Mouse (Mus musculus) liver, adult 2 months (tissue): ENCODE data around the gene Dhrs7b. TPM values are rescaled to one million over a fixed set of nuclear protein-coding genes. Genes with fewer than 3 reads are reported as not detected.

Experiments
- DNase-seq: peaks from one replicate; pipeline ENCODE4 v3.0.0-alpha.2; 2011; ENCODE audit warnings: low read depth, low spot score; ENCODE audit errors: extremely low read depth
- H3K27ac ChIP-seq: fragments of 200-500 bp; replicated peaks from 2 replicates; pipeline ENCODE4 v1.5.1; 2012; ENCODE audit warnings: low read depth, mild to moderate bottlenecking, control low read depth, inconsistent platforms, low read length; ENCODE audit not compliant: insufficient read depth
- H3K27me3 ChIP-seq: fragments of 200-500 bp; 2 replicates; pipeline ENCODE4 v1.6.1; 2012; ENCODE audit warnings: mild to moderate bottlenecking, moderate library complexity, low read length, inconsistent platforms; ENCODE audit not compliant: control insufficient read depth, insufficient read depth
- H3K36me3 ChIP-seq: fragments of 200-500 bp; 2 replicates; pipeline ENCODE4 v1.6.1; 2012; ENCODE audit warnings: low read length, inconsistent platforms; ENCODE audit not compliant: control insufficient read depth, insufficient read depth
- H3K4me1 ChIP-seq: fragments of 200-500 bp; 2 replicates; pipeline ENCODE4 v1.6.1; 2011; ENCODE audit warnings: low read length; ENCODE audit not compliant: control insufficient read depth, insufficient read depth
- H3K4me3 ChIP-seq: fragments of 200-500 bp; 2 replicates; pipeline ENCODE4 v1.5.1; 2011; ENCODE audit warnings: low read depth, mild to moderate bottlenecking, control low read depth, low read length, moderate library complexity; ENCODE audit not compliant: insufficient read depth
- H3K79me2 ChIP-seq: fragments of 200-500 bp; 2 replicates; pipeline ENCODE4 v1.6.1; 2012; ENCODE audit warnings: inconsistent platforms, mild to moderate bottlenecking, low read length, moderate library complexity; ENCODE audit not compliant: control insufficient read depth, insufficient read depth
- H3K9ac ChIP-seq: fragments of 200-500 bp; 2 replicates; pipeline ENCODE4 v1.6.1; 2012; ENCODE audit warnings: low read depth, mild to moderate bottlenecking, control low read depth, inconsistent platforms, low read length
- CTCF ChIP-seq: fragments of 200-500 bp; IDR thresholded peaks from 2 replicates; pipeline ENCODE4 v1.5.1; 2011; ENCODE audit warnings: low read depth, low read length, control low read depth
- POLR2A ChIP-seq: fragments of 200-500 bp; IDR thresholded peaks from 2 replicates; pipeline ENCODE4 v1.6.1; 2011; ENCODE audit warnings: low read length, control low read depth; ENCODE audit not compliant: insufficient read depth; ENCODE audit errors: extremely low read depth
- WGBS: fragments of 180-500 bp; shearing (Covaris S2); methylation state at CpG from one replicate; pipeline ENCODE4 v1.1.7; 2018; 5-methylcytosine and 5-hydroxymethylcytosine counted together
- polyA plus RNA-seq: library from polyadenylated mRNA; depleted of rRNA; stranded (reverse); fragments of >200 nt; gene quantifications from 2 replicates; pipeline ENCODE4 v1.2.3, GENCODE M21; 2012
- total RNA-seq: library from RNA; depleted of rRNA; stranded (reverse); fragments of >200 nt; gene quantifications from 2 replicates; pipeline ENCODE4 v1.2.3, GENCODE M21; 2014

Dhrs7b gene
- total and polyA plus RNA-seq, 2 experiments = 15.0 to 28.8 TPM

GRCm38 (mm10) chr11:60890286-60890685, 59.9 kb downstream of the Dhrs7b start:
- no peaks in the 10 kb centered on the region for H3K4me1 ChIP-seq
- H3K79me2 ChIP-seq = no peaks in the 10 kb centered on the region
- H3K36me3 ChIP-seq = no peaks in the 10 kb centered on the region
- WGBS = 65% methylated on average over 6 of the region's 6 CpGs
- H3K9ac ChIP-seq = no peak overlapping the region
- H3K4me3 ChIP-seq = no peak overlapping the region
- no peaks in the 10 kb centered on the region for H3K27me3 ChIP-seq
- TF ChIP-seq POLR2A = no peak
- no peak for TF ChIP-seq CTCF
- H3K27ac ChIP-seq = no peak overlapping the region
- no peak for DNase-seq

- Histone ChIP-seq H3K4me3 (no peak overlapping the region), H3K79me2 (no peaks in the 10 kb centered on the region), H3K4me1 (no peaks in the 10 kb centered on the region), H3K9ac (no peak overlapping the region), H3K27me3 (no peaks in the 10 kb centered on the region), H3K36me3 (no peaks in the 10 kb centered on the region), H3K27ac (no peak overlapping the region)
- TF ChIP-seq CTCF (no peak), POLR2A (no peak)
- 81% methylated on average over 3 of the region's 3 CpGs for WGBS
- DNase-seq = no peak
Observed at GRCm38 (mm10) chr11:60890744-60891143, 60.3 kb downstream of the Dhrs7b start.

GRCm38 (mm10) chr11:60895915-60896314, 65.5 kb downstream of the Dhrs7b start:
- Histone ChIP-seq H3K27ac (no peak overlapping the region), H3K27me3 (no peaks in the 10 kb centered on the region), H3K9ac (no peak overlapping the region)

GRCm38 (mm10) chr11:60902001-60902400, 71.6 kb downstream of the Dhrs7b start:
- TF ChIP-seq CTCF = no peak
- H3K36me3 ChIP-seq = peaks cover 3% of the 10 kb centered on the region; the same call in 1 of the 2 replicates
- no peak for DNase-seq
- WGBS = 62% methylated on average over 7 of the region's 7 CpGs
- no peak overlapping the region for H3K27ac ChIP-seq
- no peak overlapping the region for H3K4me3 ChIP-seq
- H3K27me3 ChIP-seq = no peaks in the 10 kb centered on the region
- H3K4me1 ChIP-seq = peaks cover 10% of the 10 kb centered on the region; the same call in 1 of the 2 replicates
- no peak overlapping the region for H3K9ac ChIP-seq
- H3K79me2 ChIP-seq = no peaks in the 10 kb centered on the region

More at GRCm38 (mm10) chr11:60895915-60896314, 65.5 kb downstream of the Dhrs7b start:
- H3K4me1 ChIP-seq = no peaks in the 10 kb centered on the region
- no peak overlapping the region for H3K4me3 ChIP-seq
- peak; percentile 35 for DNase-seq
- 66% methylated on average over 4 of the region's 4 CpGs for WGBS
- no peaks in the 10 kb centered on the region for H3K36me3 ChIP-seq
- H3K79me2 ChIP-seq = no peaks in the 10 kb centered on the region
- TF ChIP-seq CTCF = no peak
- no peak for TF ChIP-seq POLR2A

GRCm38 (mm10) chr11:60902486-60902885, 72.1 kb downstream of the Dhrs7b start:
- H3K79me2 ChIP-seq = no peaks in the 10 kb centered on the region
- peaks cover 3% of the 10 kb centered on the region; the same call in 1 of the 2 replicates for H3K36me3 ChIP-seq
- no peak for TF ChIP-seq CTCF
- no peak for TF ChIP-seq POLR2A
- peaks cover 10% of the 10 kb centered on the region; the same call in 1 of the 2 replicates for H3K4me1 ChIP-seq
- no peak overlapping the region for H3K4me3 ChIP-seq
- H3K9ac ChIP-seq = no peak overlapping the region
- H3K27me3 ChIP-seq = no peaks in the 10 kb centered on the region
- 22% methylated on average over 4 of the region's 4 CpGs for WGBS
- no peak overlapping the region for H3K27ac ChIP-seq
- peak; percentile 63 for DNase-seq

- 74% methylated on average over 6 of the region's 6 CpGs for WGBS
- no peak for TF ChIP-seq POLR2A
- H3K4me3 ChIP-seq = no peak overlapping the region
- H3K9ac ChIP-seq = no peak overlapping the region
- peaks cover 10% of the 10 kb centered on the region; the same call in 1 of the 2 replicates for H3K4me1 ChIP-seq
- no peaks in the 10 kb centered on the region for H3K79me2 ChIP-seq
- no peak for DNase-seq
- peaks cover 3% of the 10 kb centered on the region; the same call in 1 of the 2 replicates for H3K36me3 ChIP-seq
- H3K27ac ChIP-seq = no peak overlapping the region
- no peaks in the 10 kb centered on the region for H3K27me3 ChIP-seq
Observed at GRCm38 (mm10) chr11:60903661-60904061, 73.2 kb downstream of the Dhrs7b start.
